Mouse (Mus musculus) hindbrain, embryonic 12.5 days (tissue): ENCODE measurements at regions not wholly inside any gene's neighbourhood (a gene's known extent, or its start where the extent isn't known, plus 50 kb on each side); places are given as distances from the start of the nearest gene placed in this dataset.
A peak's percentile ranks its signal among the peaks of the same experiment; 100 is the strongest.

Experiments used
- ATAC-seq: fragments of 200-750 bp; cut with Nextera tagmentation; 2 replicates; pipeline ENCODE4 v1.8.0; 2017; ENCODE audit warnings: moderate TSS enrichment; ENCODE audit not compliant: low FRiP score
- H3K27ac ChIP-seq: fragments of 300-500 bp; sonication (generic); 2 replicates; pipeline ENCODE4 v1.5.1; 2016; ENCODE audit warnings: mild to moderate bottlenecking
- H3K27me3 ChIP-seq: fragments of 300-500 bp; sonication (generic); 2 replicates; pipeline ENCODE4 v1.6.1; 2016; ENCODE audit warnings: mild to moderate bottlenecking
- H3K36me3 ChIP-seq: fragments of 300-500 bp; sonication (generic); 2 replicates; pipeline ENCODE4 v1.6.1; 2016; ENCODE audit warnings: mild to moderate bottlenecking
- H3K4me1 ChIP-seq: fragments of 300-500 bp; sonication (generic); 2 replicates; pipeline ENCODE4 v1.6.1; 2016
- H3K4me2 ChIP-seq: fragments of 300-500 bp; sonication (generic); replicated peaks from 2 replicates; pipeline ENCODE4 v1.6.1; 2016; ENCODE audit warnings: mild to moderate bottlenecking
- H3K4me3 ChIP-seq: fragments of 300-500 bp; sonication (generic); 2 replicates; pipeline ENCODE4 v1.5.1; 2016; ENCODE audit warnings: mild to moderate bottlenecking
- H3K9ac ChIP-seq: fragments of 300-500 bp; sonication (generic); 2 replicates; pipeline ENCODE4 v1.6.1; 2016; ENCODE audit warnings: mild to moderate bottlenecking, moderate library complexity
- H3K9me3 ChIP-seq: fragments of 300-500 bp; sonication (generic); replicated peaks from 2 replicates; pipeline ENCODE4 v1.6.1; 2016; ENCODE audit warnings: mild to moderate bottlenecking
- WGBS: fragments of 180-500 bp; shearing (Covaris S2); methylation state at CpG from one replicate; pipeline ENCODE4 v1.1.7; 2016; 5-methylcytosine and 5-hydroxymethylcytosine counted together

DNA sequence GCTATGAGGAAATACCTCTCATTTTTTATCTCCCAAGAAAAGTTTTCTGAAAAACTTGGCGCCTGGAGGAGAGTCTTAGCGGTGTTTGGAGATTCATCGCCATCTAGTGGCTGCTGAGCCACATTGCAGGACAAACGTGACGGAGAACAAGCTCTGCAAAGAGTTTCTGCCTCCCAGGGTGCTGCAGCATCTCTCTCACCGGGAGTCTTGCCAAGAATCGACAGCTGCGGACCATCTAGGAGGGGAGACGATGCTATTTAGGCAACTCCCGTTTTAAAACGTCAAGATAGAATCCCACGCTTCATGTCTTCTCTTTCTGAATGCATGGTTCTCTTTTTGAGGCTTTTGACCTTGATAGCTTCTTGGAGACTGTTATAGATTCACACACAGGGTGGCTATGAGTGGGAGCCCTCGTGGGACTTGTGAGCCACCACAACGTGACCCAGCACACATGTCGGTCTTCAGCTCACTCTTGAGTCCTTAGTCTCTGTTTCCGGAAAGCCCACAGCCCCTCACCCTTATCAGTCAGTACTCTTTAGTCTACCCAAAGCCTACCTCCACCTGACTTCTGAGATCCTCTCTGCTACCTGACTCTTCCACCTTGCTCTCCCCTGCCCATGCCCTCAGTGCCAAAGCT is 281.2 kb upstream of the Jmjd1c start:
- Histone ChIP-seq H3K4me3 (0 out of 2 replicates have a peak overlapping the region, but pooled peaks have one; percentile 2), H3K27ac (no peak overlapping the region), H3K4me2 (peak overlapping the region; percentile 37), H3K27me3 (0 out of 2 replicates have a peak, but pooled peaks cover 3% of the 10 kb centered on the region), H3K36me3 (no peaks in the 10 kb centered on the region), H3K4me1 (no peaks in the 10 kb centered on the region), H3K9ac (no peak overlapping the region), H3K9me3 (no peaks in the 10 kb centered on the region)
- peak; percentile 60; the same call in 1 of the 2 replicates for ATAC-seq
- 15% methylated on average over 16 of the region's 16 CpGs for WGBS

- no peaks in the 10 kb centered on the region for H3K9me3 ChIP-seq
- no peak overlapping the region for H3K27ac ChIP-seq
- H3K4me2 ChIP-seq: no peak overlapping the region
- H3K27me3 ChIP-seq: 0 out of 2 replicates have a peak, but pooled peaks cover 3% of the 10 kb centered on the region
- 90% methylated on average over 4 of the region's 4 CpGs for WGBS
- H3K4me1 ChIP-seq: no peaks in the 10 kb centered on the region
- H3K9ac ChIP-seq: no peak overlapping the region
- H3K36me3 ChIP-seq: no peaks in the 10 kb centered on the region
- H3K4me3 ChIP-seq: no peak overlapping the region
- no peak for ATAC-seq
Observed at GRCm38 (mm10) chr10:66815951-66816350, 280.0 kb upstream of the Jmjd1c start.

DNA sequence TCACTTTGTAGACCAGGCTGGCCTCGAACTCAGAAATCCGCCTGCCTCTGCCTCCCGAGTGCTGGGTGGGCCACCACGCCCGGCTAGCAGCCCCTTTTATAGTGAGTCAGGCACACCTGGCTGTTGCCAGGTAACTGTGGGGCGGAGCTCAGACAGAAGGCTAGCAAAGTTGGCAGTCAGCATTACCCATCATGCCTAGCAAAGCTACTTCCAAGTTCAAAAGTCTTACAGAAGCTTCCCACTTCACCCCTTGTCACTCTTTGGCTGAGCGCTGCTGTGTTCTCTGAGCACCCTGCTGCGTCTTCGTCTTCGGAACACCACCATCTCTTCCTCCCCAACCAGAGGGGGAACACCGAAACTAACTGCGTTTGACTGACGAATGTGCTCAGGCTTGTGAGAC is 279.1 kb upstream of the Jmjd1c start:
- Histone ChIP-seq H3K36me3 (no peaks in the 10 kb centered on the region), H3K4me3 (no peak overlapping the region), H3K4me1 (no peaks in the 10 kb centered on the region), H3K9ac (no peak overlapping the region), H3K9me3 (no peaks in the 10 kb centered on the region), H3K4me2 (no peak overlapping the region), H3K27me3 (0 out of 2 replicates have a peak, but pooled peaks cover 3% of the 10 kb centered on the region), H3K27ac (no peak overlapping the region)
- WGBS: 88% methylated on average over 13 of the region's 13 CpGs
- no peak for ATAC-seq

DNA sequence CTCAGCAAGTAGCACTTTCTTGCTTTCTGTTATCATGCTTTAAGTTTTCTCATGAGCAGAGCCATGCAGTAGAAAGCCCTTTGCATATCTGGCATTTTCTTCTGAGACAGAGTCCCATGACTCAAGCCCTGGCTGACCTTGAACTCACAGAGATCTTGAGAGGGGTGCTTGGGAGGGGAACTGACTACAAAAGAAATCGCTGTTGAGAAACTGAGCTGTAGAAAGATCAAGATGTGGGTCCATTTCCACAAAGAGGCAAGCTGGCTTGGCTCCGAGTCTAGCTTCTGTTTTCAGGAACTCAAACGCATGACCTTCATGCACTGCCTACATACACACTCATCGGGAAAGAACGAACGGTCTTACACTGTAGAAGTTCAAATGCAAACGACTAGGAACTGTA is 278.0 kb upstream of the Jmjd1c start:
- WGBS: 88% methylated on average over 7 of the region's 7 CpGs
- H3K9me3 ChIP-seq: 0 out of 2 replicates have a peak, but pooled peaks cover under 1% of the 10 kb centered on the region

DNA sequence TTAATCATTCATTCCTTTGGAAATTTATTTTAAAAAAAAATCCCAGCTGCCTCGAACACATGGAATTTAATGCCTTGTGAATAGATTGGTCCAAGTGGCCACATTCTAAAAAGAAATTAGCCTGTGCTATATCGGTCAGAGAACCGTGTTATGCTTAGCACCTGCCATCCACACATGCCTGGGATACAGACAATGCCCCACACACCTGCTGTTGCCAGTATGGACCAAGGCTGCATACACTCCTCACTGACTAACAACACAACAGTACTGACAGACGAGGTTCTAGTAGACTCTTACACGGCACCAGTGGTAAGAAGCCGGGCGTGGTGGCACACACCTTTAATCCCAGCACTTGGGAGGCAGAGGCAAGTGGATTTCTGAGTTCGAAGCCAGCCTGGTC is 276.4 kb upstream of the Jmjd1c start:
- ATAC-seq: no peak
- no peak overlapping the region for H3K4me3 ChIP-seq
- 90% methylated on average over 8 of the region's 8 CpGs for WGBS
- H3K27me3 ChIP-seq: 0 out of 2 replicates have a peak, but pooled peaks cover 3% of the 10 kb centered on the region
- H3K27ac ChIP-seq: no peak overlapping the region
- no peaks in the 10 kb centered on the region for H3K4me1 ChIP-seq
- no peaks in the 10 kb centered on the region for H3K36me3 ChIP-seq
- H3K4me2 ChIP-seq: no peak overlapping the region
- H3K9ac ChIP-seq: no peak overlapping the region
- H3K9me3 ChIP-seq: 0 out of 2 replicates have a peak, but pooled peaks cover 3% of the 10 kb centered on the region

More for the DNA sequence above, 278.0 kb upstream of the Jmjd1c start:
- ATAC-seq: no peak
- Histone ChIP-seq H3K4me1 (no peaks in the 10 kb centered on the region), H3K4me2 (no peak overlapping the region), H3K27ac (no peak overlapping the region), H3K9ac (no peak overlapping the region), H3K4me3 (no peak overlapping the region), H3K36me3 (no peaks in the 10 kb centered on the region), H3K27me3 (0 out of 2 replicates have a peak, but pooled peaks cover 3% of the 10 kb centered on the region)

DNA sequence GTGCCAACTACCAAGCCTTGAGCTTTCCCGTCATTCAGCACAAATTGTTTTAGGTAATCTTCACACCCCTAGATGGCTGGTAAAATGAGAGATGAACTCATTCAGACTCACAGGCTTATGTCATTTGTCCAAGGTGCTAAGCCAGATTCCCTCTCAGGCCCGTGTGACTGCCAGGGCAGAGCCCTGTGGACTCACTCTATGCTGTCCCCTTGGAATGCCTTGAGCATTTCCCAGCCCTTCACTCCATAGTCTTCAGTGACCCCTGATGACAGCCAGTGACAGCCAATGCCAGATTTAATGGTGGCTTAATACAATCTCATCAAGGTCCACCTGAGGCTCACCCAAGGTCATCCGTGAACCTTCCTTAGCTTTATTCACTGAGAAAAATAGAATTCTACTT is 270.2 kb upstream of the Jmjd1c start:
- Histone ChIP-seq H3K9ac (no peak overlapping the region), H3K27me3 (no peaks in the 10 kb centered on the region), H3K27ac (no peak overlapping the region), H3K9me3 (0 out of 2 replicates have a peak, but pooled peaks cover 3% of the 10 kb centered on the region), H3K4me2 (no peak overlapping the region), H3K4me1 (no peaks in the 10 kb centered on the region), H3K36me3 (no peaks in the 10 kb centered on the region), H3K4me3 (no peak overlapping the region)
- no peak for ATAC-seq
- 84% methylated on average over 3 of the region's 3 CpGs for WGBS

- ATAC-seq: no peak
- Histone ChIP-seq H3K4me2 (no peak overlapping the region), H3K36me3 (no peaks in the 10 kb centered on the region), H3K9me3 (0 out of 2 replicates have a peak, but pooled peaks cover 3% of the 10 kb centered on the region), H3K4me1 (no peaks in the 10 kb centered on the region), H3K27me3 (no peaks in the 10 kb centered on the region), H3K4me3 (no peak overlapping the region), H3K27ac (no peak overlapping the region), H3K9ac (no peak overlapping the region)
- WGBS: 67% methylated on average over 3 of the region's 3 CpGs
Observed at GRCm38 (mm10) chr10:66826327-66826726, 269.6 kb upstream of the Jmjd1c start.

DNA sequence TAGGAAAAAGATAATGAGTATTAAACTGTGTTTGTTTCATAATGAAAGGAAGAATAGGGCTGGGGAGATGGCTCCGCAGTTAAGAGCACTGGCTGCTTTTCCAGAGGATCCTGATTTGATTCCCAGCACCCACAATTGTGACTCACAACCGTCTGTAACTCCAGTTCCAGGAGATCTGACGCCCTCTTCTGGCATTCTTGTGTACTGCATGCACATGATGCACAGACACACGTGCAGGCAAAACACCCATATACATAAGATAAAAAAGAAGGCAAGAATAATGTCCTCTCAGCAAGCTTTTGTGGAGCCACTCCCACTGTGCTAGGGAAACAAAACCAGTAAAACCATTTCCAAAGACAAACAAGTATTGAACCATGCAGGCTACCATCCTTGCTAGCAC is 261.0 kb upstream of the Jmjd1c start:
- 71% methylated on average over 4 of the region's 4 CpGs for WGBS
- Histone ChIP-seq H3K27me3 (no peaks in the 10 kb centered on the region), H3K4me3 (no peak overlapping the region), H3K9ac (no peak overlapping the region), H3K4me1 (no peaks in the 10 kb centered on the region), H3K4me2 (no peak overlapping the region), H3K27ac (no peak overlapping the region), H3K9me3 (0 out of 2 replicates have a peak, but pooled peaks cover 3% of the 10 kb centered on the region), H3K36me3 (no peaks in the 10 kb centered on the region)
- ATAC-seq: no peak

GRCm38 (mm10) chr10:66839058-66839457 is 256.9 kb upstream of the Jmjd1c start:
- WGBS: 28% methylated on average over 9 of the region's 9 CpGs
- Histone ChIP-seq H3K9ac (no peak overlapping the region), H3K27me3 (no peaks in the 10 kb centered on the region), H3K4me3 (no peak overlapping the region), H3K4me2 (no peak overlapping the region), H3K4me1 (no peaks in the 10 kb centered on the region), H3K9me3 (0 out of 2 replicates have a peak, but pooled peaks cover 3% of the 10 kb centered on the region), H3K36me3 (no peaks in the 10 kb centered on the region), H3K27ac (no peak overlapping the region)
- ATAC-seq: no peak

- Histone ChIP-seq H3K27ac (no peak overlapping the region), H3K9ac (no peak overlapping the region), H3K4me2 (no peak overlapping the region), H3K9me3 (no peaks in the 10 kb centered on the region), H3K36me3 (no peaks in the 10 kb centered on the region), H3K4me1 (no peaks in the 10 kb centered on the region), H3K27me3 (no peaks in the 10 kb centered on the region), H3K4me3 (no peak overlapping the region)
- ATAC-seq: no peak
- WGBS: 71% methylated on average over 2 of the region's 2 CpGs
Observed at GRCm38 (mm10) chr10:66843258-66843657, 252.7 kb upstream of the Jmjd1c start.

GRCm38 (mm10) chr10:66848778-66849177 is 247.1 kb upstream of the Jmjd1c start:
- 91% methylated on average over 5 of the region's 5 CpGs for WGBS
- no peak overlapping the region for H3K27ac ChIP-seq
- ATAC-seq: no peak
- no peak overlapping the region for H3K9ac ChIP-seq
- H3K4me1 ChIP-seq: 0 out of 2 replicates have a peak, but pooled peaks cover 3% of the 10 kb centered on the region
- H3K27me3 ChIP-seq: no peaks in the 10 kb centered on the region
- H3K9me3 ChIP-seq: no peaks in the 10 kb centered on the region
- H3K4me2 ChIP-seq: no peak overlapping the region
- no peak overlapping the region for H3K4me3 ChIP-seq
- no peaks in the 10 kb centered on the region for H3K36me3 ChIP-seq

DNA sequence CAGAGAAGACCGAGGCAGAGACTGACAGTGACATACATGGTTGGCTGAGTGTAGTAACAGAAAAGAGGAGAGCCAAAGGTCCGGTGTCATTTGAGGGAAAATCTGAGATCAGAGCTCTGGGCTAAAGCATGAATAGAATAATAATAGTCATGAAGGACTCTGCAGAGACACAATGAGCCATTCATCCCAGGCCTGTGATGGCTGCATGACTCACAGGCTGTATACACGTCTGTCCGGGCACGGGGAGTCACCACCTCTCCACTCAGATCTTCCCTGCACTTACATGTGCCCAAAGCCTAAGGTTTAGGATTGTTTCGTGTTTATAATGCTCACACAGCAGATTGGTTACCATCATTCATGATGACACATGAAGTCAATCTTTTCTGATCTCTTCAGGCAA is 246.2 kb upstream of the Jmjd1c start:
- no peak overlapping the region for H3K27ac ChIP-seq
- H3K9me3 ChIP-seq: no peaks in the 10 kb centered on the region
- H3K4me1 ChIP-seq: 0 out of 2 replicates have a peak, but pooled peaks cover 3% of the 10 kb centered on the region
- H3K36me3 ChIP-seq: no peaks in the 10 kb centered on the region
- no peak for ATAC-seq
- WGBS: 68% methylated on average over 6 of the region's 6 CpGs
- H3K4me2 ChIP-seq: no peak overlapping the region
- H3K9ac ChIP-seq: no peak overlapping the region
- H3K4me3 ChIP-seq: no peak overlapping the region
- H3K27me3 ChIP-seq: no peaks in the 10 kb centered on the region

GRCm38 (mm10) chr10:66850972-66851478 is 244.9 kb upstream of the Jmjd1c start:
- Histone ChIP-seq H3K36me3 (no peaks in the 10 kb centered on the region), H3K9me3 (no peaks in the 10 kb centered on the region), H3K27ac (no peak overlapping the region), H3K4me2 (no peak overlapping the region), H3K4me3 (no peak overlapping the region), H3K9ac (no peak overlapping the region), H3K27me3 (no peaks in the 10 kb centered on the region), H3K4me1 (0 out of 2 replicates have a peak, but pooled peaks cover 3% of the 10 kb centered on the region)
- 68% methylated on average over 4 of the region's 4 CpGs for WGBS
- ATAC-seq: no peak
